Mouse (Mus musculus): ENCODE results near the gene Tmem110. TPM values are rescaled to one million over a fixed set of nuclear protein-coding genes. Genes with fewer than 3 reads are reported as not detected.

Gene Tmem110
- polyA plus RNA-seq, 1 experiment from 2014 or later = 13.2 TPM

DNA sequence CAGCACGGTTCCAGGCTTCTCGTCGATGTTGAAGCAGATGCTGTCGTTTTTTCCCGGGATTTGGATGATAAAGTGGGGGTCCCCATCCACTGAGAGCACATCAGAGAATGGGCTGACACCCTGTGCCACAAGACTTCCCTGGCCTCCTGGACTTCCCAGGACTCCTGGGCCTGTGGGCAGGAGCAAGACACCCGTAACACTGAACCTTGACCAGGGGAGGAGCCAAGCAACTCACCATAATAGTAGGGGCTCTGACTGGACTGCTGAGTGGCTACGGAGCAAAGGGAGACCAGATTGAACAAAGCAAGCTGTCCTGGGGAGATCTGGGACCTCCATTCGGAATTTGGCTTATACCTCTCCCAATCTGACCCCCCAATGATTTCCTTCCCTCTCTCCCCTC, 87.3 kb downstream of the Tmem110 start:
- H3K4me2 ChIP-seq = no peak overlapping the region
- no peak overlapping the region for H3K27ac ChIP-seq
- WGBS = 79% methylated on average over 8 of the region's 8 CpGs
- no peak for ATAC-seq
- H3K27me3 ChIP-seq = no peaks in the 10 kb centered on the region
- no peak overlapping the region for H3K9ac ChIP-seq
- H3K4me3 ChIP-seq = no peak overlapping the region
- H3K9me3 ChIP-seq (replicated peaks) = no peaks in the 10 kb centered on the region
- 0 out of 2 replicates have a peak, but pooled peaks cover 4% of the 10 kb centered on the region for H3K4me1 ChIP-seq
- H3K36me3 ChIP-seq (ENCODE audit: poor library complexity, severe bottlenecking) = no peaks in the 10 kb centered on the region

DNA sequence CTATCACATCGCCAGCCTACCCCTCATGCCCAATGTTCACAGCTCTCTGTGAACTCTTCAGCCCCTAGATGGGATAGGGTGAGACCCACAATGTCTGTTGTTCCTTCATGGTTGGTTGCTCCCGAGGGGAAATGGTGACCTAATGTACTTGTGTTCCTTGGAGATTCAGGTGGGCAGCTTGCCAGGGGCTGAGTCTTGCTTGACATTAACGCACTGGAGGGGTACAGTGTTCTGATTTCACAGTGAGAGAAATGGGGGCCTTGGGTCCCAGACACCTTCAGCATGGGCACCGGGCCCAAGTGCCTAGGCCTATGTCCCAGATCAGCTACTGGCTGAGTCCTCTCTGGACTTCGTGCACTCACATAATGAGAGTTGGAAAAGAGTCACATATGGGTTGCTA, 88.0 kb downstream of the Tmem110 start:
- Histone ChIP-seq H3K27me3 (no peaks in the 10 kb centered on the region), H3K4me2 (no peak overlapping the region), H3K9me3 (replicated peaks) (no peaks in the 10 kb centered on the region), H3K4me1 (0 out of 2 replicates have a peak, but pooled peaks cover 4% of the 10 kb centered on the region), H3K4me3 (no peak overlapping the region), H3K36me3 (ENCODE audit: poor library complexity, severe bottlenecking) (no peaks in the 10 kb centered on the region), H3K27ac (no peak overlapping the region), H3K9ac (no peak overlapping the region)
- 85% methylated on average over 5 of the region's 5 CpGs for WGBS
- ATAC-seq = no peak

DNA sequence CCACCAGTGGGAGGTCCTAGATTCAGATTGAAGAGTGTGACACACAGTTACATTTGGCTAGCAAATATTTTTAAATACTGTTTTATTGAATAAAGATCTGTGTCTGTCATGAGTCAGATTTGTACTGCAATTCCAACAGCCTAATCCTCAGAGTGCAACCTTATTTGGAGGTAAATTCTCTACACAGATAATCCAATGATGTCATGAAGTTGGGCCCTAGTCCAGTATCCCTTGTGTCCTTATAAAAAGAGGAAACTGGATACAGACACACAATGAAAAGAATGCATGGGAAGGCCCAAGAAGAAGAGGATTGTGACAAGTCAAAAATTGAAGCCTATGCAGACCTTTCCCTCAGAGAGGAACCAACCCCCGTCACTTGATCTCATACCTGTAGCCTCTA, 91.1 kb downstream of the Tmem110 start:
- Histone ChIP-seq H3K4me2 (no peak overlapping the region), H3K27ac (no peak overlapping the region), H3K9ac (no peak overlapping the region), H3K4me3 (no peak overlapping the region), H3K4me1 (0 out of 2 replicates have a peak, but pooled peaks cover 4% of the 10 kb centered on the region), H3K36me3 (ENCODE audit: poor library complexity, severe bottlenecking) (no peaks in the 10 kb centered on the region), H3K27me3 (no peaks in the 10 kb centered on the region), H3K9me3 (replicated peaks) (no peaks in the 10 kb centered on the region)
- WGBS = 89% methylated on average over 1 of the region's 1 CpGs
- ATAC-seq = no peak

DNA sequence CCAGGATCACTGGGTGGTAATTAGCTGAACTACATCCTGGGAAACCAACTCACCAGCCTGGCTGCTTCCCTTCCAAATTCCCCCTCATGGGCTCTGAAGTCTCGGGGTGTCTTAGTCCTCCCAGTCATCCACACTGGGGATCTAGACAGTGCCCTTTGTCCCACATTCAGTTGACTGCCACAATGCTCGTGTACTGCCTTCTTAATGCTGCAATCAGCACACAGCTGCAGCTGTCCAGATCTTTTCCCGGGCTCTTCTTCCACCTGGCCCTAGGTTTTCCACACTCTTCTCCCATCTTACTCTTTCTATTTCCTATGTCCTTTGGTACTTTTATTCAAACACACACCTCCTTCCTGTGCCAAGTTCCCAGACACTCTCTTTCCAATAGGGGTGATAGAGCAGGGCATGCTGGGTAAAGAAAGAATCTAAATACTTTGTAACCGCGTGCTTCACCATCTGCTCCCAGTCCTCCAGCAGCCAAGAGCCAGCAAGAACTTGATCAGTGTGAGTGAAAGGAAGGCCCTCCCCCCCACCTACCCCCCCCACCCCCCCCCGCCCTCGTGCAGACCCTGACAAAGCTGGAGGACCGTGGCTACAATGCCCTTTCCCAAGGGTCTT, 96.8 kb downstream of the Tmem110 start:
- H3K36me3 ChIP-seq (ENCODE audit: poor library complexity, severe bottlenecking) = no peaks in the 10 kb centered on the region
- ATAC-seq = peak; percentile 55; the same call in 1 of the 2 replicates
- no peaks in the 10 kb centered on the region for H3K4me1 ChIP-seq
- WGBS = 54% methylated on average over 8 of the region's 8 CpGs
- H3K4me3 ChIP-seq = no peak overlapping the region
- H3K27me3 ChIP-seq = no peaks in the 10 kb centered on the region
- H3K27ac ChIP-seq = no peak overlapping the region
- H3K4me2 ChIP-seq = no peak overlapping the region
- no peak overlapping the region for H3K9ac ChIP-seq
- no peaks in the 10 kb centered on the region for H3K9me3 ChIP-seq (replicated peaks)

DNA sequence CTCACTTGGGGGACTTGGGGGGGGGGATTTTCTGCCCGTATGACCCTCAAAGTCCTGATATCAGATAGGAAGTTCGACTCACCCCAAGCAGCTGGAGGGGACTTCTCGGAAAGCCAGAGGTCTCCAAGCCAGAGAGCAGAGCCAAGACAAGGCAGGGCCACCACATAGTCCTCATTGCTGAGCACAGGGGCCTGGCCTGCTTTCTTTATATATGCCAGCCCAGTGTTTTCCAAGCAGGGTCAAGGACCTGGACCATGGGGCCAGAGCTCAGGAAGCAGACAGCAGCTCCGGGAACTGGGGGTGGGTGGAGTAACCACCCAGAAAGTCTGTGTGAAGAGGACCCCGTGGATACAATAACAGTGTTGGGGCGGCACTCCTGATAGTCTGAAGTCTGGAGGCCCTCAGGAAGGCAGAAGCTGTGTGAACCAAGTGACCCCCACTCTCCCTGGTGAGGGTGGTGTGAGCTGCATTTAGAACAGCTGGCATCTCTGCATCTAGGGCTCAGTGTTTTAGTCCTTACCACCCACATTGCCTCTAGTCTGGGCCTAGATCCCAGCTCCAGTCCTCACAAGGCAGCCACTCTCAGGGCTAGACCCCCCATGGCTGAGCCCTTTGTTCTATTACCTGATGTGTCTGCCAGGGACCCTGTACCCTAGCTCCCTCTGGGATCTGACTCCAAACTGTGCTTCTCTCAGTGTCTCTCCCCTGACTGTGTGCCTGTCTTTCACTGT, 98.2 kb downstream of the Tmem110 start, which contains the start of gene Itih3:
Gene Itih3 (minus strand): TSS at position 386 of the 731 bp plus-strand sequence.
- Histone ChIP-seq H3K9ac (no peak within 1 kb of the TSS), H3K36me3 (ENCODE audit: poor library complexity, severe bottlenecking) (no peaks in the 10 kb centered on the region), H3K4me3 (no peak within 1 kb of the TSS), H3K4me1 (no peaks in the 10 kb centered on the region), H3K4me2 (no peak within 1 kb of the TSS), H3K27ac (no peak within 1 kb of the TSS), H3K9me3 (replicated peaks) (no peaks in the 10 kb centered on the region), H3K27me3 (no peaks in the 10 kb centered on the region)
- no peak for ATAC-seq
- WGBS = 77% methylated on average over 6 of the region's 6 CpGs

DNA sequence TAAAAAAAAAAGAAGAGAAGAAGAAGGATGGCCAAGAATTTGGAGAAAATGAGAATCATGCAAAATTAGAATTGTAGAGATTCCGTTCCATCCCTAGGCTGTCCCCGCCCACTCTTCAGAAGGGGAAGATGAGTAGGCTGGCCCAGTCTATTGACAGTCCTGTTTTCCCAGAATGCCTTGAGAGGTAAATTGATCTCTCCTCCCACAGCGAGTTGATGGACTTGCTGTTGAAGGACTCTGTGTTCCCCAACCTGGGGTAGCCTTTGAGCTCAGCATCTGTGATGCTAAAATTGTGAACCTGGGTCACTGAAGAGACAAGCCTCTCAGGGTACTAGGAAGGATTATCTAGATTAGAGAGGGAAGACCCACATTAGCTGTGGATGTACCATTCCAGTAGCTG, 100.1 kb downstream of the Tmem110 start:
- WGBS = 93% methylated on average over 3 of the region's 3 CpGs
- H3K27me3 ChIP-seq = no peaks in the 10 kb centered on the region

More for the DNA sequence above, 100.1 kb downstream of the Tmem110 start:
- H3K4me3 ChIP-seq = no peak overlapping the region
- no peak for ATAC-seq
- no peak overlapping the region for H3K4me2 ChIP-seq
- no peak overlapping the region for H3K9ac ChIP-seq
- no peaks in the 10 kb centered on the region for H3K4me1 ChIP-seq
- no peak overlapping the region for H3K27ac ChIP-seq
- H3K9me3 ChIP-seq (replicated peaks) = no peaks in the 10 kb centered on the region
- no peaks in the 10 kb centered on the region for H3K36me3 ChIP-seq (ENCODE audit: poor library complexity, severe bottlenecking)

Other genes with a start within 250 kb of the Tmem110 start
- 21.4 and 21.9 TPM in 2 replicates for gene Prkcd, start 199.4 kb upstream of the Tmem110 start, polyA plus RNA-seq (2015; fragmentation: Nextera tagmentation; extraction: Ambion mirVana)
- gene Rft1, start 171.2 kb upstream of the Tmem110 start, polyA plus RNA-seq (2015; fragmentation: Nextera tagmentation; extraction: Ambion mirVana) = 8.8 and 9.3 TPM in 2 replicates
- 23.5 and 25.8 TPM in 2 replicates for gene Sfmbt1, start 110.7 kb upstream of the Tmem110 start, polyA plus RNA-seq (2015; fragmentation: Nextera tagmentation; extraction: Ambion mirVana)
- gene Mustn1, start 53.6 kb downstream of the Tmem110 start, polyA plus RNA-seq (2015; fragmentation: Nextera tagmentation; extraction: Ambion mirVana) = 0.44 and 0.47 TPM in 2 replicates
- 0.16 TPM in 1 of 2 replicates, not detected in the other for gene Itih4, start 60.9 kb downstream of the Tmem110 start, polyA plus RNA-seq (2015; fragmentation: Nextera tagmentation; extraction: Ambion mirVana)
- 0.18 and 0.35 TPM in 2 replicates for gene Itih3, start 98.2 kb downstream of the Tmem110 start, polyA plus RNA-seq (2015; fragmentation: Nextera tagmentation; extraction: Ambion mirVana)
- gene Itih1, start 117.7 kb downstream of the Tmem110 start, polyA plus RNA-seq (2015; fragmentation: Nextera tagmentation; extraction: Ambion mirVana) = 0.09 TPM in 1 of 2 replicates, not detected in the other
- 17.8 and 20.8 TPM in 2 replicates for gene Nek4, start 125.8 kb downstream of the Tmem110 start, polyA plus RNA-seq (2015; fragmentation: Nextera tagmentation; extraction: Ambion mirVana)
- 56.4 and 63.1 TPM in 2 replicates for gene Glt8d1, start 175.8 kb downstream of the Tmem110 start, polyA plus RNA-seq (2015; fragmentation: Nextera tagmentation; extraction: Ambion mirVana)
- 294 and 323 TPM in 2 replicates for gene Spcs1, start 176.1 kb downstream of the Tmem110 start, polyA plus RNA-seq (2015; fragmentation: Nextera tagmentation; extraction: Ambion mirVana)
- gene Pbrm1, start 193.5 kb downstream of the Tmem110 start, polyA plus RNA-seq (2015; fragmentation: Nextera tagmentation; extraction: Ambion mirVana) = 166 and 170 TPM in 2 replicates
- gene Gnl3, start 193.6 kb downstream of the Tmem110 start, polyA plus RNA-seq (2015; fragmentation: Nextera tagmentation; extraction: Ambion mirVana) = 76.7 and 80.8 TPM in 2 replicates